Mouse (Mus musculus): ENCODE measurements around the gene Prim2.

GRCm38 (mm10) chr1:33496128-33496527, 173.5 kb downstream of the Prim2 start:
- TF ChIP-seq POLR2A (IDR thresholded peaks at IDR 0.05; ENCODE audit: borderline replicate concordance, low read depth, low read length): no peak
- no peak for TF ChIP-seq CTCF (IDR thresholded peaks at IDR 0.05; ENCODE audit: low read depth, low read length)

Measured in bone marrow macrophage, adult 2 months (primary cell).